Mouse (Mus musculus): ENCODE results near the gene Ess2. TPM values are rescaled to one million over a fixed set of nuclear protein-coding genes. Genes with fewer than 3 reads are reported as not detected.

Gene Ess2
- polyA plus RNA-seq, 1 experiment, result 41.5 TPM

- Histone ChIP-seq H3K4me3 (replicated peaks; ENCODE audit: insufficient read depth, low read depth, low read length) (peak overlapping the region; percentile 80), H3K27ac (ENCODE audit: insufficient read depth, low read length) (peak overlapping the region; percentile 51; the same call in 1 of the 2 replicates), H3K27me3 (ENCODE audit: control insufficient read depth, insufficient read depth, low read length) (no peaks in the 10 kb centered on the region), H3K4me1 (ENCODE audit: control insufficient read depth, insufficient read depth, low read length) (no peaks in the 10 kb centered on the region)
- WGBS, result 2% methylated on average over 9 of the region's 9 CpGs
- DNase-seq, result peak; percentile 46 to 59
- TF ChIP-seq POLR2A (IDR thresholded peaks at IDR 0.05; ENCODE audit: borderline replicate concordance, insufficient read depth, low read length) (no peak), CTCF (IDR thresholded peaks at IDR 0.05; ENCODE audit: borderline replicate concordance, insufficient read depth, low read depth, low read length) (peak; percentile 45; the same call in 1 of the 2 replicates)
Measured at GRCm38 (mm10) chr16:17928627-17929104, 17.5 kb upstream of the Ess2 start.

DNA sequence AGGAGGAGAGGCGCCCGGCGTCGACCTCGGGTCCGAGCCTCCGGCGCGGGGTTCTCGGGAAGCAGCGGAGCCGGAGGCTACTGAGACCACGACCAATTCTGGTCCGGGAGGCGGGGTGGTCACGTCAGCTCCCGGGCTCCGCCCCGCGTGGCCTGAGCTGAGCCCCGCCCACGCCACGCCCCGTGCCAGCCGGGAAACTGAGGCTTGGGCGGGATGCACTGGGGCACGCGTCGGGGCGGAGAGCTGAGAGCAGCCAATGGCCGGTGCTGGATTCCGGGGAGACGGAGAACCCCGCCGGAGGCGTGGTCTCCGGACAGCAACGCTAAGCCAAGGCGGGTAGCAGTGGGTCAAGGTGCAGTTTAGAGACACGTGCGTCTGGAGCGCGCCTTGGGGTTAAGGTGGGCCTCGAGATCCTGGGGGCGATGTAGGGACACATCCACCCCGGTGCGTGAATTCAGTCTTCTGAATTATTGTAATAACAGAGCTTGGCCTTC is 17.0 kb upstream of the Ess2 start, which contains the start of gene Slc25a1:
Slc25a1 (minus strand) TSS at position 133 of the 494 bp plus-strand sequence.
- DNase-seq, result peak; percentile 66 to 69
- peak within 1 kb of the TSS; percentile 51; the same call in 1 of the 2 replicates for H3K27ac ChIP-seq (ENCODE audit: insufficient read depth, low read length)
- H3K4me1 ChIP-seq (ENCODE audit: control insufficient read depth, insufficient read depth, low read length), result no peaks in the 10 kb centered on the region
- no peaks in the 10 kb centered on the region for H3K27me3 ChIP-seq (ENCODE audit: control insufficient read depth, insufficient read depth, low read length)
- peak; percentile 23; the same call in 1 of the 2 replicates for TF ChIP-seq POLR2A (IDR thresholded peaks at IDR 0.05; ENCODE audit: borderline replicate concordance, insufficient read depth, low read length)
- no peak for TF ChIP-seq CTCF (IDR thresholded peaks at IDR 0.05; ENCODE audit: borderline replicate concordance, insufficient read depth, low read depth, low read length)
- peak within 1 kb of the TSS; percentile 80 for H3K4me3 ChIP-seq (replicated peaks; ENCODE audit: insufficient read depth, low read depth, low read length)
- WGBS, result 1% methylated on average over 47 of the region's 47 CpGs

DNA sequence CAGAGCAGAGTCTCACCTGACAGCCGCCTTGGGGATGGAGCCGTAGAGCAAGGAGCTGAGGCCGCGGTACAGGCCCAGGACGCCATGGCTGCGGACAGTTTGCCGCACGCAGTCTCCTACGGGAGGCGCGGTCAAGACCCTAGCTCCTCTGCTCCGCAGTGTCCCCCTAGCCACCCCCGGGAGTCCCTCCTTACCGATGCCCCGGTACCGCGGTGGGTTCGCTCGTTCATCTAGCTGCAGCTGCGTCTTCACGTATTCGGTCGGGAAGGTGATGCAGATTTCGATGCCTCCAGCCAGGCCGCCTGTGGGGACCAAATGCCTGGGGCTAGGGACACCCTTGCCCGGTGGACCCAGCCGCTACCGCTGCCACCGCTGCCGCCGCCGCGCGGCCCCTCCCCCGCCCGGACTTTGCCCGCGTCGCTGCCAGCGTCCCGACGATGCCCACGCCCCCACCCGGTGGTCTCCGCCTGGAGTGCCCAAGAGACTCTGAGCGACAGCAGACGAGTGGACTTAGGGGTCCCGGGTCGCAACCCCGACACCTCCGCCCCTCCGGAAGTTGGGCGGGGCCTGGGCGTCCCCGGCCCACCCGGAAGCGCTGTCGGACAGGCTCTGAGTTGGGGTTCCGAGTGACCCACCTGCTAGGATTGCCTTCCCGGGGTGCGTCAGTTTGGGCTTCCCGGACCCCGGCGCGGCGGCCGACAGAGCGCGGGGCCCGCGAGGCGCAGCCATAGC is 16.4 kb upstream of the Ess2 start:
- Histone ChIP-seq H3K4me1 (ENCODE audit: control insufficient read depth, insufficient read depth, low read length) (peaks cover 2% of the 10 kb centered on the region; the same call in 1 of the 2 replicates), H3K4me3 (replicated peaks; ENCODE audit: insufficient read depth, low read depth, low read length) (peak overlapping the region; percentile 80), H3K27ac (ENCODE audit: insufficient read depth, low read length) (peak overlapping the region; percentile 51; the same call in 1 of the 2 replicates), H3K27me3 (ENCODE audit: control insufficient read depth, insufficient read depth, low read length) (no peaks in the 10 kb centered on the region)
- peak in 1 of 2 experiments; percentile 52 for DNase-seq
- TF ChIP-seq POLR2A (IDR thresholded peaks at IDR 0.05; ENCODE audit: borderline replicate concordance, insufficient read depth, low read length) (no peak), CTCF (IDR thresholded peaks at IDR 0.05; ENCODE audit: borderline replicate concordance, insufficient read depth, low read depth, low read length) (no peak)
- WGBS, result 1% methylated on average over 72 of the region's 72 CpGs

- DNase-seq, result no peak
- Histone ChIP-seq H3K27me3 (ENCODE audit: control insufficient read depth, insufficient read depth, low read length) (no peaks in the 10 kb centered on the region), H3K4me1 (ENCODE audit: control insufficient read depth, insufficient read depth, low read length) (peaks cover 6% of the 10 kb centered on the region; the same call in 1 of the 2 replicates), H3K27ac (ENCODE audit: insufficient read depth, low read length) (peak overlapping the region; percentile 60; the same call in 1 of the 2 replicates), H3K4me3 (replicated peaks; ENCODE audit: insufficient read depth, low read depth, low read length) (peak overlapping the region; percentile 88)
- under 1% methylated on average over 14 of the region's 14 CpGs for WGBS
- TF ChIP-seq POLR2A (IDR thresholded peaks at IDR 0.05; ENCODE audit: borderline replicate concordance, insufficient read depth, low read length) (no peak), CTCF (IDR thresholded peaks at IDR 0.05; ENCODE audit: borderline replicate concordance, insufficient read depth, low read depth, low read length) (no peak)
Measured at GRCm38 (mm10) chr16:17922163-17922538, 11.0 kb upstream of the Ess2 start.

DNA sequence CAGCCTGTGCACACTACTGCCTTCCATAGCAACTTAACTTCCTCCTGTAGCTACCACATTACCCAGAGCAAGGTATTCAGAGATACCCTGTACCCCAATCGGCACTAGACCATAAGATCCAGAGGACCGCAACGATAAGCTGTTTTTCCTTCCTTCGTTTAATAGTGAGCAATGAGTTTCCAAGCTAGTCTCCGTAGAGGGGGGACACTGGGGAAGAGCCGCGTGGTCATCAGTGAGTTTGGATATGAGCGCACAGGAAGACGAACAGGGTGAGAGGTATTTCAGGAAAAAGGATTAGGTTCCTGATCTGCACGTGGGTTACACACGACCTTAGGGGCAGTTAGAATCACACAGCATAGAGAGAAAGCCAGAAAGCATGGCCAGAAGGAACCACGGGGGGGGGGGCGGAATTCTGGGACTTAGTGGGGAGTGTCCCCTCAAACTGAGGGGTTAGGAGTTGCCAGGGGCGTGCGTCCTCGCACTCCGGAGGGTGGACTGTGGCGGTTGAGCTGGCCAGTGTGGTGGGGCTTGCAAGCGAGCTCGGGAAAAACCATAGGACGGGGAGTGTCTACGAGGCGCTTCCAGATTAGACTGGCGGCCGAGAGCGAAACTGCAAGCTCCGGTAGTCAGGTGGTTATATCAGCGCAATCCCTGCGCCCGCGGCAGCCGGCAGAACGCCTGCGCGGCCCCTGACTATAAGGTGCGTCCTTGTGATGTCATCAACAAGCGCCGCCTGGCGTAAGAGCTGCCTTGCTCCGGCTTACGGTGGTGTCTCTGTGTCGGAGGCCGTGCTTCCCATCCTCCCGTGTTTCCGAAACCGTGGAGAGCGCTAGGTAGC is 10.4 kb upstream of the Ess2 start:
- TF ChIP-seq CTCF (IDR thresholded peaks at IDR 0.05; ENCODE audit: borderline replicate concordance, insufficient read depth, low read depth, low read length), result peak; percentile 62
- TF ChIP-seq POLR2A (IDR thresholded peaks at IDR 0.05; ENCODE audit: borderline replicate concordance, insufficient read depth, low read length), result peak; percentile 98
- H3K4me1 ChIP-seq (ENCODE audit: control insufficient read depth, insufficient read depth, low read length), result peaks cover 6% of the 10 kb centered on the region; the same call in 1 of the 2 replicates
- DNase-seq, result peak; percentile 96 to 97
- H3K27ac ChIP-seq (ENCODE audit: insufficient read depth, low read length), result peak overlapping the region; percentile 74
- WGBS, result 1% methylated on average over 47 of the region's 47 CpGs
- H3K4me3 ChIP-seq (replicated peaks; ENCODE audit: insufficient read depth, low read depth, low read length), result peak overlapping the region; percentile 88
- no peaks in the 10 kb centered on the region for H3K27me3 ChIP-seq (ENCODE audit: control insufficient read depth, insufficient read depth, low read length)

DNA sequence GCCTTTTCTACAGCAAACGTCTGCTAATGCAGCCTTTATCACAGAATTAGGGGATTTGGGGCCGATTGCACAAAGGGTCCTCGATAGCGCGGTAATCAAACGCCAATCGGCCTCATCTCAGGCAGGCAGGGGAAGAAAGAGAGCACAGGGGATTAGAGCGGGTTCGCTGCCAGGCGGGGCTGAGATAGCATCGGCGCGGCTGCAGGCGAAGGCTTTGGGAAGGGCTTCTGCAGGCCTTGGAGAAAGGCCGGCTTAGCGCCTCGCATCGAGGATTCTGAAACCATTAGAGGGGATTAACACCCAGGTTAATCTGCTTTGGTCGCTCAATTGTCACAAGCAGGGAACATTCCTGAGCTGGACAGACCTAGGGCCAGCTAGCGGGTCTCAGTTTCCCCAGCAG is 9.4 kb upstream of the Ess2 start:
- Histone ChIP-seq H3K4me1 (ENCODE audit: control insufficient read depth, insufficient read depth, low read length) (peaks cover 6% of the 10 kb centered on the region; the same call in 1 of the 2 replicates), H3K27me3 (ENCODE audit: control insufficient read depth, insufficient read depth, low read length) (no peaks in the 10 kb centered on the region), H3K4me3 (replicated peaks; ENCODE audit: insufficient read depth, low read depth, low read length) (no peak overlapping the region), H3K27ac (ENCODE audit: insufficient read depth, low read length) (no peak overlapping the region)
- DNase-seq, result no peak
- WGBS, result 25% methylated on average over 20 of the region's 20 CpGs
- no peak for TF ChIP-seq POLR2A (IDR thresholded peaks at IDR 0.05; ENCODE audit: borderline replicate concordance, insufficient read depth, low read length)
- no peak for TF ChIP-seq CTCF (IDR thresholded peaks at IDR 0.05; ENCODE audit: borderline replicate concordance, insufficient read depth, low read depth, low read length)

Measured in cerebellum, adult 2 months (tissue).